Mouse (Mus musculus) bone marrow, adult 2 months (tissue): ENCODE data around the gene Cyp2w1.
A peak's percentile ranks its signal among the peaks of the same experiment; 100 is the strongest.

Experiments
- CTCF ChIP-seq: fragments of 200-500 bp; IDR thresholded peaks from 2 replicates; pipeline ENCODE4 v1.5.1; 2011; ENCODE audit warnings: low read length, control low read depth; ENCODE audit not compliant: control insufficient read depth, insufficient read depth
- POLR2A ChIP-seq: fragments of 200-500 bp; IDR thresholded peaks from 2 replicates; pipeline ENCODE4 v1.6.1; 2011; ENCODE audit warnings: low read depth, mild to moderate bottlenecking, control low read depth, low read length, borderline replicate concordance; ENCODE audit not compliant: control insufficient read depth

- peak; percentile 90 for TF ChIP-seq CTCF
- TF ChIP-seq POLR2A, result no peak
These were observed 8.3 kb upstream of the Cyp2w1 start for GRCm38 (mm10) chr5:139344021-139344686.
